Mouse (Mus musculus): ENCODE data around the gene Eng.

- no peak for TF ChIP-seq ZNF384 (IDR thresholded peaks at IDR 0.05; ENCODE audit: low read depth, low read length)
- TF ChIP-seq CHD2 (IDR thresholded peaks at IDR 0.05; ENCODE audit: low read depth, low read length), result no peak
- TF ChIP-seq ZC3H11A (IDR thresholded peaks at IDR 0.05; ENCODE audit: borderline replicate concordance, low read depth, low read length), result no peak
These were observed 64.0 kb downstream of the Eng start for GRCm38 (mm10) chr2:32710425-32710824.

Data from ES-E14 (cell line).